Mouse (Mus musculus) CD4-positive helper T cell, adult 2 months (primary cell): ENCODE data around the gene Ache.

Experiments used
- DNase-seq: peaks from one replicate; pipeline ENCODE4 v3.0.0-alpha.2; 2012; ENCODE audit warnings: low read depth, missing footprints, low spot score

Ache gene

DNA sequence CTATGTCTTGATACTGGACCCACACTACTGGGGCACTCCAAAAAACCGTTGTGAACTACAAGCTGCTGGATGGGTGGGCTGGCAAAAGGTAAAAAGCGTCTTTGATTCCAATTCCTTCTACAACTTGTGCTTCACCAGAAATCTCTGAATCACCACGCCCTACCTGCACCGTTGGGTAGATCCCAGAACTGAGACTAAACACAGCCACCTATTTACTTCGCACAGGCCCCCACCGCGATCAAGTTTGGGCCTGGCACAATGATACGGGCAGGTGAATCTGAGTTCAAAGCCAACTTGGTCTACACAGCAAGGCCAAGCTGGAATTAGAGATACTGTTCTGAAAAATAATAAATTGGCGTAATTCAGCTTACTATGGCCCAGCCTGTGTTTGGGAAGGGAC is 8.0 kb downstream of the Ache start:
- DNase-seq = no peak

DNA sequence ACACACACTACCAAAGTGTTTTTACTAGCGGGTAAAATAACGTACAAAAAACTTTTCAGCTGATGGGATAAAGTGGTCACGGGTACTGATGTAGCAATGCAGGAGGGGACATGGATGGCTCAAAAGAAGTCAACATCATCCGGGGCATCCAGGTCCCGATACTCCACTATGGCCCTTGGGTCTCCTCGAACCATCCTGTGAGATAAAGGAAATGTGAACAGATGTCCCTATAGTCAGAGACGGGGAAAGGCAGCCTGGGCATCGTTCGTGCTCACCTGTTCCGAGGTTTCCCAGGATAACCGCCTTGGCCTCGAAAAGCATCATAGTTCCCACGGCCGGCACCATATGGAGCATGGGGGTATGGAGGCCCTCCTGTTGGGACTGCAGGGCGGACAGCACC is 8.4 kb downstream of the Ache start:
- no peak for DNase-seq

DNA sequence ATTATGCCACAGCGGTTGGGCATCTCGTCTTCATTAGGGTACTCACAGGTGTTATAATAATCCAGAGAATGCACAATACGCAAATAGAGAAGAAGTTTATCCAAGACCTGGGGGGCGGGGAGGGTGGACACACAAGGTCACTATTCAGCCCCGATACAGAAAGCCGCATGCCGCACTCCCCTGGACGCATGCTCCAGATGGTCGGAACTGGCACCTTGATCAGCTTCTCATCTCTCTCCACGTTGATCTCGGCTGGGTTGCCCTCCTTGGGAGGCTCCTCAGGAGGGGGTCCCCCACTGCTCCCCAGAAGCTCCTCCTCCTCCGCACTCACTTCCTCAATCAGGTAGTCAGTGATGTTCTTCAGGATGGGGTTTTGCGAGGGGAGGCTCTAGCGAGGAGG is 9.8 kb downstream of the Ache start:
- no peak for DNase-seq

DNA sequence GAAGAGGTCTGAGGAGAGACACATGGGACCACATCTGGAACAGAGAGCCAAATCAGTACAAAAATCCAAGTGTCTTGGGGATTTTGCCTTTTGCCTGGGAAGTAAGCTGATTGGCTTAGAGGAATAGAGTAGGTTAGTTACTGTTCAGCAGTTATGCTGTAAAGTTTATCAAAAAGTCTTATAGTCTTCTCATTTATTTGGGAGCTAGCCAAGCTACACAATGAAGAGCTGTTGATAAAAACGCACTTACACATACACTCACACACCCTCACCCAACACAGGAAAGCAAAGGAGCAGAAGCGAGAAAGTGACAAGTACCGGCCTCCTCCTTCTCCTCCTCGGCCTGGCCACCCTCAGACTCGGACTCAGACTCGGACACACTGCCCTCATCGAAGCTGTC is 11.9 kb downstream of the Ache start:
- DNase-seq = no peak

DNA sequence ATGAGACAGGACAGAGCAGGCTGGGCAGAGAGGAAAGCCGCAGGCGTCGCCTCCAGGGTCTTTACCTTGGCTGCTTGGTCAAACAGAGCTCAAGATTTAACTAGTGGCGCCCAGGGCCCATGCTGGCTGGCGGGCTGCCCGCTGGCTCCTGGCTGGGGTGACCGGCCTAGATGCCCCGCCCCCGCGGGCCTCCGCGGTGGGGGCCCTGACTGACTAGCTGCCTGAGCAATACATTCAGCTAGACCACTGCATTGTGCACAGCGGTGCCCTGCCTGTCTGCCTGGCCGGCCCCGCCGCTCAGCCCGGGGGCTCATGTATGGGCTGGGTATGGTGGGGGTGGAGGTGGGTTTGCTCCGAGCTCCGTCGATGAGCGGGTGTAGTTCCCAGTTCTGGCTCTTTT is 13.9 kb downstream of the Ache start:
- no peak for DNase-seq

DNA sequence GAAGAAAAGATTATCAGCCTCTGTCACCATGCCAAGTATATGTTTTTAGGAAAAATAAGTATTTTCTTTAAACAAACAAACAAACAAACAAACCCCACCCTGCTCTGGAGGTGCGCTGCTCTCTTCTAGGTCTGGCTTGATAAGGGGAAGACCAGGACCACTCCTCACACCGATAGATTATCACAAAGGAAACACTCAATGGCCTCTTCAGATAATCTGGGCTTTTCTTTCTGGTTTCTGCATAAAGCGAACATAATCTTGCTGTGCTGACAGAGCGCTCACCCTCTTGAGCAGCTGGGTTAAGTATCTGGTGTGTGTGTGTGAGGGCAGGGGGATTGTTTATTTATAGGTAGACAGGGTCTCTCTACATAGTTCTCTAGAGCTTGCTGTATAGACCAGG is 16.3 kb downstream of the Ache start:
- no peak for DNase-seq

DNA sequence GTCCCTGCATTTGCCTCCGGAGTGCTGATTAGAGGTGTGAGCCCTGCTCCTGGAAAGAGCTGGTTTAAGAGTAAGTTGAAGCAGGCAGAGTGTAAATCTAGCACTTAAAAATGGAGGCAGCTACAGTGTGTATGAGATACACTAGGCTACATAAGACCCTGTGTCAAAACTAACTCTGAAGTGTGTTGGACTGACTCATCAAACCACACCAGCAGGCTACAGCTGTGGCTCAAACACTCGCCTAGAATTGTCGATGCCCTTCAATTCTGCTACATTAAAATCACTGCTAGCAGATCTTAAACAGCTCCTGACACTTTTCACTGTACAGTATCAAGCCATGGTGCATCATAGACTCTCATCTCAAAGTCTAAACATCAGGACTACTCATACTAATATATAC is 16.8 kb downstream of the Ache start:
- no peak for DNase-seq

DNA sequence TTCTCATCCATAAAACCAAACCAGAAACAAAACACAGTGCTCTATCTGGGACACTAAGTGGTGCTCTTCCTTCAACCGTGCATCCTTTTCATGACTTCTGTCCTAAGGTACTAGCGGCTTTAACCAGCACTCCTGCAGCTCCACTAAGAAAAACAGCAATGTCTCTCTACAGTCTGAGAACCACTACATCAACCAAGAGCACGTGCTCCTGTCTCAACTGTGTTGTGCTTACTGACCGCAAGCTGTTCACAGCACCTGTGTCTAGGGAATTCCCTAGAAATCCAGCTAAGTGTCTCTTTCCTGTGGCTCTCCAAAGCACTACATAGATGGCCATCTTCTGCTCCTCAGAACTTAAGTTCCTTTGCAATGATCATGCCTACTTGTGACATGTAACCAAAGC is 17.5 kb downstream of the Ache start:
- no peak for DNase-seq

DNA sequence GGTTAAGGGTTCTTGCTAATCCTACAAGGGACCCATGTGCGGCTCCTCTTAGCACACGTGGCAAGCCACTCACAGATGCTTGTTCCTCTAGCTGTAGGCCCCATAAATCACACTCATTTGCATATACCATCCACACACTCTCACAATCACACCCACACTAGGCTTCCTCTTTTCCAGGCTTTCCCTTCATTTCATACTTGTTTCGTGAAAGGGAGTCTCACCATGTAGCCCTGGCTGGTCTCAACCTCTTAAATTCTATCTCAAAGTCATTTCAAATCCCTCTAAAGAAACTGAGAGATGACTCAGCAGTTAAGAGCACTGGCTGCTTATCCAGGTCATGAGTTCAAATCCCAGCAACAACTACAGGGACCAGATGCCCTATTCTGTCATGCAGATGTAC is 18.5 kb downstream of the Ache start:
- DNase-seq = no peak

DNA sequence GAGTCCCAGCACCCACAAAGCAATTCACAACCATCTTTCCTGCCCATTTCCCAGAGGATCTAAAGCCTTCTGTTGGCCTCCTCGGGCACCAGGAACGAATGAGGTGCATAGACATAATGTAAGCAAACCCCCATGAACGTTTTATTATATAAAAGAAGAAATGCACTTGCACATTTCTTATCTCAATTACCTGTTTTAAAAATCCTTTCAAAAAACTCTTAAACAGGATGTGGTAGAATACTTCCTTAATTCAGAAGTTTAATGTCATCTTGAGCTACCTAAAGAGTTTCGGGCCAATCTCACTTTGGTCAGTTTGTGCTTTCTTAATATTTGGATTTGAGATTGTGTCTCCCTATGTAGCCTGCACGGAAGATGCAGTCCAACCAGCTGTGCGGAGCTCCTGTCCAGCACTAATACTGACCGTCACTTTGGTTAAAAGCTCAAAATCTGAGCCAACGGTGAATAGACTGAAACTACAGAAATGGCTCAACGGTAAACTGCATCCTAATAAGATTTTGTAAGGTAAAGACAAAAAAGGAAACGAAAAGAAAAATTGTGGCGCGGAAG is 19.2 kb downstream of the Ache start:
- DNase-seq = peak; percentile 33

DNA sequence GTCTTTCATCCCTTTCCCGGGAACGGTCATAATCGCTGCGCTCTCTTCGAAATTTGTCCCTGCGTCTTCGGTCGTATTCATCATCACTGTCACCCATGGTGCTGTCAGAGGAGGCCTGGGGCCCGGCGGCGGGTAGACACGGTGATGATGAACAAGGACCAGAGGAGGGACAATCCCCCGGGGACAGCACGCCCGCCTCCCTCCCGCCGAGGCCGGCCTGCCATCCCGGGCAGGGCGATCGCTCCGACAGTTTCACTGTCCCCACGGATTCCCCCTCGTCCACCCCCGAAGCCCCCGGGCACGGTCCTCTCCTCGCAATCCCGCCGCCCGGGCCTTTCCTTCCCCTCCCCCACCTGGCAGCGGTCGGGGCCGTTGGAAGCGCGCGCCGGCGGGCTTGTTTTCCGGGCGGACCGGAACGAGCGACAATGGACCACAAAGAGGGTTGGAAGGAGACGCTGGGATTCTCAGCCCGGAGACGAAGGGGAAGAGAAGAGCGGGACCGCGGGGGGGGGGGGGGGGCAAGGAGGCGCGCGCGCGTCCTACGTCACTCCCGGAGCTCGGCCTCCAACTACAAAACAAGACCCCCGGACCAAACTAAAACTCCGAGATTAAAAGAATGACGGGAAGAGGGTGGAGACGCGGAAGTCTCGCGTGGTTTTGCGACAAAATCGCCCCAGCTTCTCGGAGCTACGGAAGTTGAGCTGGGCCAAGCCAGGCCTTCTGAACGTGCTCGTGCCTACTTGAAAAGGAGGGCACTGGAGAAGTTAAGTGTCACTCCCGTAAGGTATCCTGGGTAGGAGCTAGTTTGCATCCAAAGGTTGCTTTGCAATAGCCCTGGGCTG is 20.0 kb downstream of the Ache start, which contains the start of gene Srrt:
Gene Srrt, minus strand, starts transcription at position 604 of the 842 bp plus-strand sequence.
- peak; percentile 95 for DNase-seq

DNA sequence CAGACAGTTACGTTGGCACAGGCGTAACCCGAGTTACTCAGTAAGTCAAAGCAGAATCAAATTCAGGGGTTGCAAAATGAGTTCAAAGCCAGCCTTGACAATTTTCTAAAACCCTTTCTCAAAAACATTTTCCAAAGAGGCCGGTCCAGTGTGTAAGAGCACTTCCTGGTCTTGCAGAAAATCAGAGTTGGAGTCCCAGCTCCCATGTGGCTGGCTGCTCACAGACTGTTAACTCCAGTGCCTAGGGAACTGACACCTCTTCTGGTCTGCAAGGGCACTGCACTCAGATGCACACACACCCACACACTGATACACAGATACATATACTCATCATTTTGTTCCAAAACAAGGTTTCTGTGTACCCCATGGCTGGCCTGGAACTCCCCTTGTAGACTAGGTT is 21.0 kb downstream of the Ache start:
- no peak for DNase-seq

DNA sequence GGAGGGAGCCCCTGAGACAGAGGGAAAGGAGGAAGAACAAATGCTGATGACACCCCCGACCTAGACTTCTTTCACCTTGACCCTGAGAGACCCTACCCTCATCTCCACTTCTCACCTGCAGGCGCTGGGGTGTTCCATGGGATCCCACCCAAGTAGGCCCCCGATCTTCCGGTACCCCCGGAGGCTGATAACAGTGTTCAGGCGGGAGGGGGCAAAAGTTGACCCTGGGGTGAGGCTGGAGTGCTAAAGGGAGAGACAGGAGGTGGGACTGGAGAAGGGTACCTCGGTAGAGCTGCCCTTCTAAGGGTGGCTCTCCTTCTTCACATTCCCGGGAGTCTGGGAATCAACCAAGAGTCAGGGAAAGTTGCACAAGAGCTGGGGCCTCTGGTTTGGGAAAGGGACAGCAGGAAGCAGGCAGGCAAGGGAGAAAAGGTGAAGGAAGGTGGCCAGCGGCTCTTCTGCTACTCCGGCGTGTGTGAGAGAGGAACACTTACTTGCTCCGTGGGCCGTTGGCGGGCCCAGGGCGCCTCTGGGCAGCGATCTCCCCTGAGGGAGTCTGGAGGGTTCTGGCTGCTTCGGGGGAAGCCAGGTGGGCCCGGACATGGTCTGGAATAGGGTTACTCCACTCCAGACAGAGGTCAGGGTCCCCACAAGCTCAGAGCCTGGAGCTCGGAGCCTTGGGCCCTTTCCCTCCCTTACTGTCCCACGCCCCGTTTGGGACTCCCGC is 26.3 kb downstream of the Ache start:
- DNase-seq = no peak

DNA sequence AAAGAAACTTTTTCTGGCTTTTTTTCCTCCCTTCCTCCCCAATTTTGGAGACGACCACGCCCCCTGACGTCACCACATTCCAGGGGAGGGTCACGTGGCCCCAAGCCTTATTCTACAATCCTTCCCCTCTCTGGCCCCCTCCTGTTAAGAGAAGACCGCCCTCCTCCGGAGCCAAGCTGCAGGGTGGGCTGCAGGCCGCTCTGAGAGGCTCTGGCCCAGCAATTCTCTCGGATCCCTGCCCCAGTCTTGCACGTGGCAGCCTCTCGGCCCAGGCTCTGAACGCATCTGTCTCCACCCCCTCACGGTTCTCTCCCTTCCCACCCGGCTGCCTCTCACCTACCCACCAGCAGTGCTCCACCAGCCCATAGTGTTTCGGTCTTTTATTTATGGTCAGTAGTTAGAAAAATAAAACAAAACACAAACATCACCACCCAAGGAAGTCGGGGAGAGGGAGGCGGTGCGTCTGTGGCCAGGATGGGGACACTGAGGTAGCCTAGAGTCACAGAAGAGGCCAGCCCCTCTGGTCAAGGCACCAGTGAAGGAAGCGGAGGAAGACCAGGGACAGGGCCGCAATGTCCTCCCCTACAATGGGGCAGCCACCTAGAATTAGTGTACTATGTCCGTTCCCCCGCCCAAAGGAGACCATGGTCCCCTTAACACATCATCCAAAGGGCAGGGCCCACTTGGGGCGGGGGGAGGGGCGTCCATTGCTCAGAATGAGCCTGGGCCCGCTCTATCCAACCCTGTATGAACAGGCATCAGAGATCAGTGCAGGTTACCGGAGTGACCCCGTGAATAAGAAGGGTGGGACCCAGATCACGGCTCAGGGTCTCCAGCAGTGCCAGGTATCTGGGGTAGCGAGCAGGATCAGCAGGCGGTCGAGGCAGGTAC is 27.1 kb downstream of the Ache start, which contains the start of gene Trip6:
Gene Trip6, minus strand, starts transcription at position 212 of the 891 bp plus-strand sequence.
- no peak for DNase-seq

DNA sequence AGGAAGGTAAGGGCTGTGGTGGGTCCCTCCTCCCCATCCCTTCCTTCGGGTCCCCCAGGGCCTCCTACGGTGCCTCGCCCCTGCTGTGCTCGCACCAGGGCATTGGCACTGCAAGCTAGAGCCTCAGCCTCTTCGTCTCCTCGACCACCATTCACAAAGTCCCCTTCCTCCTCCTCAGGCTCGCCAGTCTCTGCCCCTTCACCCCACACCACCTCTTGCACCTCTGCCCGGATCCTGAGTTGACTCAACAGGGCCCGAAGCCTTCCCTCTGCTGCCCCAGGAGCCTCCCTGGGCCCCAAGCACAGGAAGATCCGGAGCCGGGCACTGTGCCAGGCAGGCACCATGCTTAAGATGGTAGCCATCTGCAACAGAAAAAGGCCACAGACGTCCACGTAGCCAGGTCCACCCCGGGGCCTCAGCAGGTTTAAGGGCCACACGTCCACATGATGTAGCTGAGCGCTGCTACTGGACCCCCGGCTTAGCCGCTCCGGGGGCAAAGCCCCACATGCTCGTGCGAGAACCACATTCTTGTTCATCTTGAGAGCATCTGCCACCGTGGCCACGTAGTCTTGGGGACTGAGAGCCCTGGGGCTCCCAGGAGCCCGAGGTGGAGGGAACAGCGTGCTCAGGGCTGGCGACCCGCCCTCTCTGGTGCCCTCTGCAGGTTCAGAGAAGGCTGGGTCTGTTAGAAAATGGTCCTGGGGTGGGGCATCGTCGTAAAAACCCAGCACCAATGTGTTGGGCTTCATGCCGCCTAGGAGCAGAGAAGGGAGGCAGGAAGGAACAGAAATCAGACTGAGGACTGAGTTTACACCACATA is 28.0 kb downstream of the Ache start:
- peak; percentile 46 for DNase-seq

DNA sequence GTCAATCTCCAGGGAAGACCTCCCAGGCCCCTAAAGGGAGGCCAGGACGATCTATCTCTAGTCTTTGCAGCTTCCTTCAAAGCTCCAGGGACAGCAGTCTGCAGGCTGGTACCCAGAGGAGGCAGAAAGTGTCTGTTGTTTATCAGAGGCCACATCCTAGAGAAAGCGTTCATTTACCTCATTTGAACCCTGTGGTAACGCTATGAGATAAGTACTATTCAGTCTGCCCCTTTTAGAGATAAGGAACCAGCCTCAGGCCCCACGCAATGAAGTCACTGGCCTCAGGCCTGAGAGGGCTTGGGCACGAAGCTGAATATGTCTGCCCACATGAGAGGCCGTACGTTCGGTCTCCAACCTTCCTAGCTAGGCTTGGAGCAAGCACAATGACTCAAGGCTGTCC is 30.0 kb downstream of the Ache start:
- DNase-seq = no peak

DNA sequence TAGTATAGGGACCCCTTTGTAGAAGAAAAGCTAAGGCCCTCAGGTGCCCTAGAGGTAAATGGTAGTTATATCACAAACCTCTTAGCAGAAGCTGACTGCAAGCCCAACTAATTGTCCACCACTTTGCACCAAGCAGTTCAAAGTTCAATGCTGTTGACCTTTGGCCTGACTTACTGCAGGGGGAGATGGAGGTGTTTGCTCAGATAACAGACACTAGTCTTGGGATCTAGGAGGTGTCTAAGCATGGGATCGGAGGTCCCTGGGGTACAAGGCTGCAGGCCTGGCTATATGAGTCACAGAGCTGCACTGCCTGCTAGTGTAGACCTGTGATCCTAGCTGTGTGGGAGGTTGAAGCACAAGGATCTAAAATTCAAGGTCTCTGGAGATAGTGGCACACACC is 31.3 kb downstream of the Ache start:
- no peak for DNase-seq

DNA sequence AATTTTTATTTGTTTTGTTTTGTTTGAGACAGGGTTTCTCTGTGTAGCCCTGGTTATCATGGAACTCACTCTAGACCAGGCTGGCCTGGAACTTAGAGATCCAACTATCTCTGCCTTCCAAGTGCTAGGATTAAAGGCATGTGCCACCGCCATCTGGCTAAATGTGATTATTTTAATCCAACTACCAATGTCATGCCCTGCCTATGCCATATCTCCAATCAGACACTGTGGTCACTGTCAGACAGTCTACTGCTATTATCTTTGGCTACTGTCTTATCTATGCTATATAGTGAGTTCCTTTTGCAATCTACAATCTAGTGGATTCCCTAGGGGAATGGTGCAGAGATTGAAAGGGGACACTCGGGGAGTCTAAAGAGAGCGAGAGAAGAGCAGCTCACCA is 33.7 kb downstream of the Ache start:
- DNase-seq = no peak

DNA sequence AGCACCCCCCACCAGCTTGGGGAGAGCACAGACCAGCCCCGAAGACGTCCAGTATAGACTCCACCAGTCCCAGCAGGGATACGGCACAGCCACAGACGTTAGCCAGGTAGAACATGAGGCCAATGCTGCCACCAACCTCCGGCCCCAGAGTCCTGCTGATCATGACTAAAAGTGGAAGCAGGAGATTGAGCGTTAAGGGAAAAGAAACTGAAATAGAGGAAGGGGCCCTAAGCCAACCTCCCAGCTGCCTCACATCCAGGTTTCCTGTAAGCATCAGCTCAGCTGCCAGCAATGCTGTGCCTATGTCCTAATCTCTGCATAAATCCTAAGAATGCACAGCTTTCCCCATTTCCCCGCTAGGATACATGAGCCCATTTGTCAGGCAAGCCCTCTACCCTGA is 43.6 kb downstream of the Ache start:
- DNase-seq = no peak

DNA sequence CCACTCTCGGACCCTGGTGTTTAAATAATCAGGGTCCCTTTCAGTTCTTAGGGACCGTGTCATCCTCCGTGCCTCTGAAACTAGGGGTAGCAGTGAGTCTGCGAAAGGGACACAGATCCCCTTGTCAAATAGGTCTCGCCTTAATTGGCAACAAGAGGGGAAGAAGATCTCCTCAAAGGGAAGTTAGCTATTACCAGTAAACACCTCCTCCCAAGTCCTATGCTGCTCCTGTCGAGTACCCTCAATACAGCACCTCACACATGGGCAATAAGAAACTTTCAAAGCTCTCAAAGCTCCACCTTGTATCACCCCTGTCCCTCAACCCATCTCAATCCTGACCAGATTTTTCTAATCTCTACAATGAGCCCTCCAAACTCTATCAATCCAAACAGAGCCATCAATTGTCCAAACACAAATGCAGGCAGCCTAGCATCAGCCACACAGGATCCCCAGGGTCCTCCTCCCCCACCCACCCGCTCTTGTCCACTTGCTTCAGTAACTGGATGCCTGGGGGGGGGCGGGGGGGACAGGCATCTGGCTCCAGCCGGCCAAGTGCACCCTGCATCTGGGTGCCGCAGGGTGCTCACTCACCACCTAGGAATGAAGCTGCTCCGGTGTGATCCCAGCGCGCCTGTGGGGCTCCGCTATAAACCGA is 45.7 kb downstream of the Ache start:
- no peak for DNase-seq
